Mouse (Mus musculus) macrophage (primary cell): ENCODE measurements around the gene Dbx1. TPM values are rescaled to one million over a fixed set of nuclear protein-coding genes. Genes with fewer than 3 reads are reported as not detected.

Experiments used
- H3K27ac ChIP-seq: fragments of 350-480 bp; formaldehyde crosslinking; 2 replicates; pipeline ENCODE4 v1.9.0; 2021
- H3K36me3 ChIP-seq: fragments of 350-480 bp; formaldehyde crosslinking; 2 replicates; pipeline ENCODE4 v1.9.0; 2021; ENCODE audit errors: inconsistent target
- H3K4me3 ChIP-seq: fragments of 350-480 bp; formaldehyde crosslinking; 2 replicates; pipeline ENCODE4 v1.9.0; 2021; ENCODE audit errors: inconsistent target
- H3K79me2 ChIP-seq: fragments of 350-480 bp; formaldehyde crosslinking; 2 replicates; pipeline ENCODE4 v1.9.0; 2021; ENCODE audit errors: inconsistent target
- WGBS: methylation state at CpG from one replicate; pipeline ENCODE4 v1.1.7; 2026; ENCODE audit warnings: inconsistent platforms; ENCODE audit not compliant: missing documents; 5-methylcytosine and 5-hydroxymethylcytosine counted together
- polyA plus RNA-seq: library from polyadenylated mRNA; stranded (reverse); fragments of 250-400 nt; gene quantifications from 3 replicates; pipeline ENCODE4 v1.2.4, GENCODE M21; 2018; ENCODE audit warnings: inconsistent platforms
- total RNA-seq, 78 experiments: library from RNA; depleted of rRNA; stranded (reverse); fragments of 250-400 nt; gene quantifications; 1 replicate in 9 of 78; 2 replicates in 24 of 78; 3 replicates in 43 of 78; 4 replicates in 2 of 78; pipeline ENCODE4 v1.2.4; 2018; ENCODE audit warnings: inconsistent platforms in 56 of 78

Dbx1 gene
- total RNA-seq (2018; cell fraction: chromatin; rRNA removed), result not detected
- total RNA-seq (2018; cell fraction: cytosol; rRNA removed), result not detected
- not detected for total RNA-seq (2018; cell fraction: nucleus; rRNA removed)
- polyA plus RNA-seq, result not detected in 3 replicates

- H3K36me3 ChIP-seq, result no peaks in the 10 kb centered on the region
- H3K27ac ChIP-seq, result no peak within 1 kb of the TSS
- H3K4me3 ChIP-seq, result no peak within 1 kb of the TSS
- H3K79me2 ChIP-seq, result no peaks in the 10 kb centered on the region
- WGBS, result 9% methylated on average over 33 of the region's 33 CpGs
These were observed at the start of gene Dbx1 for GRCm38 (mm10) chr7:49636491-49637115. Gene Dbx1 (minus strand): TSS chr7:49636849.

- no peak overlapping the region for H3K27ac ChIP-seq
- H3K4me3 ChIP-seq, result no peak overlapping the region
- no peaks in the 10 kb centered on the region for H3K36me3 ChIP-seq
- H3K79me2 ChIP-seq, result no peaks in the 10 kb centered on the region
- 23% methylated on average over 9 of the region's 9 CpGs for WGBS
These were observed 42.3 kb upstream of the Dbx1 start for GRCm38 (mm10) chr7:49678826-49679377.

GRCm38 (mm10) chr7:49678100-49678825 is 41.6 kb upstream of the Dbx1 start:
- H3K79me2 ChIP-seq, result no peaks in the 10 kb centered on the region

DNA sequence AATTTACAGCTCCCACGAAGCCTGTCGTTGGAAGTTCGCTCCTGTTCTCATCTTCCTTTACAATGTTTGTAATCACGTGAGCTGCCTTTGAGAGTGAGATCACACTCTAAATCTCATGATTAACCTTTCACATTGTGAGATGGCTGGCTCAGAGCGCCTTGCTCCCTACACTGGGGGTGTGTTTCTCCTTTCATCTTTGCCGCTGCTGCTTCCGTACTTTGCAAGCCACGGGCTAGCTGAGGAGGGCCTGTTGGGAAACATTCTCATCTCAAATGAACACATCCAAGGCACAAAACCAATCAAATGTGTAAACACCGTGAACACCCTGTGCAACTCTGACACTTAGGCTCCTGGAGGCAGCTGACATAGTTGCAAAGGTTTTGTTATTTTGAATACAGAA is 40.5 kb upstream of the Dbx1 start:
- no peaks in the 10 kb centered on the region for H3K36me3 ChIP-seq
- H3K79me2 ChIP-seq, result no peaks in the 10 kb centered on the region
- no peak overlapping the region for H3K27ac ChIP-seq
- WGBS, result 8% methylated on average over 8 of the region's 9 CpGs
- no peak overlapping the region for H3K4me3 ChIP-seq

More at GRCm38 (mm10) chr7:49678100-49678825, 41.6 kb upstream of the Dbx1 start:
- Histone ChIP-seq H3K27ac (no peak overlapping the region), H3K36me3 (no peaks in the 10 kb centered on the region), H3K4me3 (no peak overlapping the region)
- 9% methylated on average over 22 of the region's 22 CpGs for WGBS

DNA sequence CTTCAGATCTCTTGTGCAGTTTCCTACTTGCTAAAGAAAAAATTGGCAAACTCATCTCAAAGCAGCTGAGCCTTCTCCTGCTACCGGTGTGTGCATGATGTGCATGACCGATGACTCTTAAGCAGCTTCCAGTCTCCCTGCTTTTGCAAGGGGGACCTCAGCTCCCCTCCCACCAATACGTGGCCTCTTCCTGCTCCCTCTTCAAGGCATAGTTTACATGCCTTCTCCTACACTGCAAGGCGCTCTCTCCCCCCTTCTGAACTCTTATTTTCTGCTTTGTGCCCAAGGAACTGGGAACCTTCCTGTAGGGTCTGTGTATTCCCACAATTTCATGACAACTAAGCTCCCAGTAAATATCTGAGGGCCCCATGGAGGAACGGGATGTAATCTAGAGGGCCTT is 40.0 kb upstream of the Dbx1 start:
- no peaks in the 10 kb centered on the region for H3K36me3 ChIP-seq
- H3K79me2 ChIP-seq, result no peaks in the 10 kb centered on the region
- no peak overlapping the region for H3K27ac ChIP-seq
- H3K4me3 ChIP-seq, result no peak overlapping the region
- WGBS, result 16% methylated on average over 5 of the region's 5 CpGs

GRCm38 (mm10) chr7:49668260-49668857 is 31.7 kb upstream of the Dbx1 start:
- Histone ChIP-seq H3K4me3 (no peak overlapping the region), H3K36me3 (no peaks in the 10 kb centered on the region), H3K27ac (no peak overlapping the region), H3K79me2 (no peaks in the 10 kb centered on the region)
- WGBS, result 94% methylated on average over 13 of the region's 13 CpGs

GRCm38 (mm10) chr7:49663575-49663974 is 26.9 kb upstream of the Dbx1 start:
- 68% methylated on average over 3 of the region's 3 CpGs for WGBS
- no peaks in the 10 kb centered on the region for H3K36me3 ChIP-seq
- no peak overlapping the region for H3K4me3 ChIP-seq
- H3K79me2 ChIP-seq, result no peaks in the 10 kb centered on the region
- H3K27ac ChIP-seq, result no peak overlapping the region

DNA sequence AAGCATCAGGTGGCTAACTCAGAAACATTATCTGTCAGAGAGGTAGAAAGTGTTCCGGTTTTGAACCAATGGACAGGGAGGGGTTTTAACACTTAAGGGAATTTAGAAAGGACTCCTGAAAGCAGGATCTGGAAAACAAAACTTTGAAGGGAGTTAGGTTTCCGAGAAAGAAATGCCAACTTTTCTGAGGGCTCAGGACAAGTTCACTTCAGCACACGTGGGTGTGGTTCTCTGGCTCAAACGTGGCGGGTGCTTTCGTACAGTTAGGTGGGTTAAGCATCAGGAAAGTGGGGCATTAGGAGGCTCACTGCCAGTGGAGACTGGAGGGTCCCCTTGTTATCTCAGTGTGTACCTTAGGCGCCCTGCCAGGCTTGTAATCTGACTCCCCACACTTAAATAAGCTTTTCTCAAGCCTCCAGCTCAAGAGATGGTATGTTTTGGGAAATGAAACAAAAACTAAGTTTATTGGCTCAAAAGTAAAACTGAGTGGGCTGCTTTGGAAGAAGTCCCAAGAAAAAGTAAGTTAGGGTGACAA is 25.9 kb upstream of the Dbx1 start:
- Histone ChIP-seq H3K4me3 (no peak overlapping the region), H3K27ac (no peak overlapping the region)
- 28% methylated on average over 7 of the region's 7 CpGs for WGBS

DNA sequence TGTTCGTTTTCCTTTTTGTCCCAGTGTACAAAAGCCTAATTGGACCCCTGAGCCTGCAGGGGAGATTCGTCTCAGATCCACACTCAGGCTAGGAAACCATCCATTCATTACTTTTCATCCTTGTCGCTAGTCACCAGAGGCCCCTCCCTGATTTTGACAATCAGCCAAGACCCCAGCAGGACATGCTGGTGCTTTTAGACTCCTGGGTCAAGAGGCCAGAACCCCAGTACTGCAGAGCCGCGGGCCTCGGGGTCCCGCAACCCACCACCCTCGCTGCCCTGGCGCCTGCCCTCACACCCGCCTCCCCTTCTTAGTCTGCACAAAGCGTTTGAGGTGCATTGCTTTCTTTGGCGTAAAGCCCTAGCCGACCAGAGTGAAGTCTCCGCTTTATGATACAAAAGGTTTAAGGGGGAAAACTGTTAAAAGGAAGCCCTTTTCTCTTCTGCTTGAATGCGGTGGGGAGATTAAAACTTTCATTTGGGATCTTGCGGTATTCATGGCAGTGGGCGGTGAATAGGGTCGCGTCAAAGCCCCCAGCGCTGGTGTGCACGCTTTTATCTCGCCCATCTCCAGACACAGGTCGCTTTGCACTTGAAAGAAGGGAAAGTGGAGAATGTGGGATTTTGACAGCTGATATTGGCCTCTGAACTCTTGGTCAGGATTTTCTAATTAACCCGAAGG is 25.3 kb upstream of the Dbx1 start:
- no peak overlapping the region for H3K27ac ChIP-seq
- H3K36me3 ChIP-seq, result no peaks in the 10 kb centered on the region
- WGBS, result 8% methylated on average over 24 of the region's 24 CpGs
- H3K4me3 ChIP-seq, result no peak overlapping the region
- no peaks in the 10 kb centered on the region for H3K79me2 ChIP-seq

More for the DNA sequence above, 25.9 kb upstream of the Dbx1 start:
- no peaks in the 10 kb centered on the region for H3K36me3 ChIP-seq
- H3K79me2 ChIP-seq, result no peaks in the 10 kb centered on the region

DNA sequence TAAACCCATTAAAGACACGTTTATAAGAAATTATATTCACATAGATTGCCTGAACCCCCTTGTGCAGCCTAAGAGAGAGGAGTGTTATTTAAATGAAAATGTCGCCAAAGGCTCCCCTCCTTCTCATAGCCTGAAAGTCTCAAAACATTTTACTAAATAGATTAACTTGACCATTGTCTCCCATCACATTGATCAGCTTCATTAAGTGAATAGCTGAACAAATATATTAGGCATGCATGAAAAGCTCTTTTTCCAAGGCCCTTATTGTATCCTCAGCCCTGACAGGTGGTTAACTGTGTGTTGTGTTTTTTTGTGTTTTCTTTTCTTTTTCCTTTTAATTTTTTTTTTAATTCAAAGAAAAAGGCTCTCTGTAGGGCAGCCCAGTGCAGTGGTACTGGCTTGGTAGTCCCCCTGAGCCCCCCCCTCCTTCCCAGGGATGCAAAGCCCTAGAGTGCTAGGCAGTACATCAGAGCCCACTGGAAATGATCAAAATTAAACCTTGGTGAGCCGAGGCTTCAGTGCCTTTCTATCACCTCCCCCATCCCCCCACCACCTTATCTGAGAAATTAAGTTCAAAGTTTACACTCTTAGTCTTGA is 4.2 kb upstream of the Dbx1 start:
- 74% methylated on average over 3 of the region's 3 CpGs for WGBS
- no peak overlapping the region for H3K27ac ChIP-seq
- H3K4me3 ChIP-seq, result no peak overlapping the region
- H3K36me3 ChIP-seq, result no peaks in the 10 kb centered on the region
- H3K79me2 ChIP-seq, result no peaks in the 10 kb centered on the region

DNA sequence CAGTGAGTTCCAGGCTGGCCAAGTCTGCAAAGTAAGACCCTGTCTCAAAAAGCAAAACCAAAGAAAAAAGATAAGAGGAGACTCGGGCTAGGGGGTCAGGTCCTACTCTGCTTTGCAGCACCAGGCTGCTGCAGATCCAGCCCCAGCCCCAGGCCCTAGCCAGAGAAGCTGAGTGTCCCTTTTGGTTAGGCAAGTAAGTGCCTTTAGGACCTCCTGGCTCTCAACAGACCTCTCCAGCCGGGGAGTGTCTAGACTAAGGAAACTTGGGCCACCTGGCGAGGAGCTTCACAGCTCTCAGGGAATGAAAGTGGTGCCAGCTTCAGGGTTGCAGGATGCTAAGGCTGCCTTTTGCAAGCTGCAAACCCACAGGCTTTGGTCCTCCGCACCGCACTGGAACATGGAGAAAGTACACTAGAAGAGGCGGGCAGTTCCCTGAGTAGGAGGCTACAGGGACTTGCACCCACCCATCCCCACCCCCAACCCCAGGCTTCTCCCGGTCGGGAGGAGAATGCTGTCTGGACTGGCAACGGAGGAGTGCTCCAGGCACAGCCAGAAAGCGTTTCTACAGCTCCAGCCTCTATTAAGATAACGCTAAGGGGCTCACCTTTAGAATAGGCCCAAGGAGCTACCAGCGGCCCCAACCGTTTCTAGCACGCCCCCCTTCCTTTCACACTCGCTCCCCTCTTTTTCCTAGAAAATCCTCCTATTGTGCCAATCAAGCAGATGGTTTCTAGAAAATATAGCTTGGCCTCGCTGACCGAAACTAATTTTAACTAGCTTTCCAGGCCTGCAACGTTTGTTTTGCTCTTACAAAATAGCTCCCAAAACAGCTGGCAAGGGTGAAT is 3.4 kb upstream of the Dbx1 start:
- 70% methylated on average over 18 of the region's 18 CpGs for WGBS
- Histone ChIP-seq H3K36me3 (no peaks in the 10 kb centered on the region), H3K27ac (no peak overlapping the region), H3K4me3 (no peak overlapping the region), H3K79me2 (no peaks in the 10 kb centered on the region)

DNA sequence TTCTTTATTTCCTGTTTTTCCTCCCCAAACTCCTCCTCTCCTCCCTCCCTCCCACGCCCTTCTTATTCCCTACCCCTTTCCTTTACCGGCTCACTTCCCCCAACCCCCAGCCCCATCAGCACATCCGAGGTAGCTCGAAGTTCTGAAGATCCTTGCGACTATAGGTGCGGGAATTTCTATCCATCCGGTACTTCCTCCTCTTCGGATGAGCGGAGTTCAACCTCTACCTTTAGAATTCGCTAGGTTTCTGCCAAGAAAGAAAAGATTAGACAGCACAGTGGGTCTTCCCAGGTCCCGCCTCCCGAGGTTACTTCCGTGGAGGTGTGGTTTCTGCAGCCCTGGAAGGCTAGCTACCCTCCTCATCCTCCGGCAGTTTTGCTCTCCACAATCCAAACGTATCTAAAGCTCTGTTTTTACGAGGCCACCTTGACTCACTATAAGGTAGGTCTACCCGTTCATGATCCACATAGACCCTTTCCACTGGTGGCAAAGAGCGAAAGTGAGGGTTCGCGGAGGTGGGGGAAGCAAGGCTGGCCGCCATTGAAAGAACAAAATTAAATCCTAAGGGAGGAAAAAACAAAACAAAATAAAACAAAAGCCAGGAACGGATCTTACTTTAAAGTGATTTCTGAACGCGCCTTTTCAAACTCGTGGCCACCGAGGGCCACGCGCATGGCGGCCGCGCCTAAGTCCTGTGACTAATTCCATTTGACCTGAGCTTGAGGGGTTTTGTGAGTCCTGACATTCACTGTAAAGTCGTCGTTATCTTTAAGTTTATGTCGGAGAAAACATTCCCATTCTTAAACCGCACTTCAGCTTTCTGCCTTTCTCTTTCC is 2.5 kb upstream of the Dbx1 start:
- Histone ChIP-seq H3K79me2 (no peaks in the 10 kb centered on the region), H3K36me3 (no peaks in the 10 kb centered on the region), H3K4me3 (no peak overlapping the region), H3K27ac (no peak overlapping the region)
- WGBS, result 14% methylated on average over 35 of the region's 35 CpGs
